Mouse (Mus musculus) CH12.LX (cell line): ENCODE measurements around the gene Gm5294. TPM values are rescaled to one million over a fixed set of nuclear protein-coding genes. Genes with fewer than 3 reads are reported as not detected.

Source experiments
- DNase-seq: peaks from one replicate; pipeline ENCODE4 v3.0.0-alpha.2; 2013; ENCODE audit errors: extremely low read depth
- H3K27ac ChIP-seq: 2 replicates; pipeline ENCODE4 v1.5.1; 2012; ENCODE audit warnings: low read depth, mild to moderate bottlenecking, control low read depth, moderate library complexity; ENCODE audit not compliant: insufficient read depth
- H3K27me3 ChIP-seq: replicated peaks from 2 replicates; pipeline ENCODE3; 2012; ENCODE audit warnings: inconsistent platforms
- H3K36me3 ChIP-seq, 2 experiments: replicated peaks in 1 of 2; 2 replicates each; pipeline versions ENCODE3 to v1.6.1; 2012; ENCODE audit warnings: inconsistent platforms in 1 of 2, low read length in 1 of 2, mild to moderate bottlenecking in 1 of 2, mixed read lengths in 1 of 2, moderate library complexity in 1 of 2; ENCODE audit not compliant: control insufficient read depth in 1 of 2, insufficient read depth in 1 of 2
- H3K4me1 ChIP-seq, 2 experiments: 2 replicates each; pipeline ENCODE4 v1.6.1; 2012; ENCODE audit warnings: inconsistent platforms in 1 of 2, moderate library complexity in 1 of 2; ENCODE audit not compliant: insufficient read depth in 2 of 2, control insufficient read depth in 1 of 2
- H3K4me2 ChIP-seq: 2 replicates; pipeline ENCODE4 v1.6.1; 2012; ENCODE audit warnings: low read depth, mild to moderate bottlenecking, control low read depth; ENCODE audit not compliant: poor library complexity, insufficient read depth, severe bottlenecking
- H3K4me3 ChIP-seq, 3 experiments: fragments of 150-350 bp in 1 of 3; sonication (generic) in 1 of 3; replicated peaks in 1 of 3; 2 replicates each; pipeline versions ENCODE3 to v1.5.1; 2011 to 2012; ENCODE audit warnings: low read depth in 2 of 3, low read length in 2 of 3, mild to moderate bottlenecking in 2 of 3, moderate library complexity in 2 of 3, control low read depth in 1 of 3, improper control_type of control experiment in 1 of 3, inconsistent platforms in 1 of 3, mixed read lengths in 1 of 3; ENCODE audit not compliant: poor library complexity in 1 of 3
- H3K79me2 ChIP-seq: replicated peaks from 2 replicates; pipeline ENCODE4 v1.6.1; 2012; ENCODE audit warnings: mild to moderate bottlenecking, moderate library complexity; ENCODE audit not compliant: control insufficient read depth, poor library complexity, insufficient read depth, severe bottlenecking; ENCODE audit errors: extremely low read depth
- H3K9ac ChIP-seq: 2 replicates; pipeline ENCODE4 v1.6.1; 2012; ENCODE audit warnings: low read depth, mild to moderate bottlenecking, control low read depth, moderate library complexity; ENCODE audit not compliant: insufficient read depth
- H3K9me3 ChIP-seq: replicated peaks from 2 replicates; pipeline ENCODE3; 2012; ENCODE audit warnings: low read length, inconsistent platforms, mixed read lengths
- CTCF ChIP-seq, 2 experiments: IDR thresholded peaks in 1 of 2; conservative IDR thresholded peaks in 1 of 2; 2 replicates each; pipeline ENCODE4 v1.5.1; 2011 to 2012; ENCODE audit warnings: low read depth in 2 of 2, low read length in 2 of 2, improper control_type of control experiment in 1 of 2, inconsistent platforms in 1 of 2, mild to moderate bottlenecking in 1 of 2, moderate library complexity in 1 of 2
- E2F4 ChIP-seq: IDR thresholded peaks from 2 replicates; pipeline ENCODE4 v1.6.1; 2011; ENCODE audit warnings: low read depth, low read length, improper control_type of control experiment; ENCODE audit not compliant: insufficient replicate concordance
- GABPA ChIP-seq: IDR thresholded peaks from 2 replicates; pipeline ENCODE4 v1.6.1; 2012; ENCODE audit warnings: low read depth, low read length, improper control_type of control experiment, inconsistent platforms; ENCODE audit not compliant: insufficient replicate concordance
- JUN ChIP-seq: IDR thresholded peaks from 2 replicates; pipeline ENCODE4 v1.6.1; 2011; ENCODE audit warnings: low read depth, mild to moderate bottlenecking, low read length, improper control_type of control experiment, moderate library complexity; ENCODE audit not compliant: insufficient read depth
- JUND ChIP-seq: conservative IDR thresholded peaks from 2 replicates; pipeline ENCODE4 v1.6.1; 2011; ENCODE audit warnings: low read depth, low read length, improper control_type of control experiment
- KAT2A ChIP-seq: IDR thresholded peaks from 2 replicates; pipeline ENCODE4 v1.6.1; 2012; ENCODE audit warnings: low read length, improper control_type of control experiment, inconsistent platforms; ENCODE audit not compliant: insufficient replicate concordance
- MAFK ChIP-seq: IDR thresholded peaks from 2 replicates; pipeline ENCODE4 v1.6.1; 2011; ENCODE audit warnings: low read length, improper control_type of control experiment; ENCODE audit not compliant: insufficient replicate concordance
- MAX ChIP-seq: IDR thresholded peaks from 2 replicates; pipeline ENCODE4 v1.6.1; 2011; ENCODE audit warnings: low read length, improper control_type of control experiment
- MAZ ChIP-seq: IDR thresholded peaks from 2 replicates; pipeline ENCODE4 v1.6.1; 2012; ENCODE audit warnings: low read depth, mild to moderate bottlenecking, inconsistent platforms, low read length, improper control_type of control experiment, moderate library complexity
- NELFE ChIP-seq: IDR thresholded peaks from 2 replicates; pipeline ENCODE4 v1.6.1; 2011; ENCODE audit warnings: low read depth, low read length, improper control_type of control experiment
- POLR2A ChIP-seq: IDR thresholded peaks from 2 replicates; pipeline ENCODE4 v1.6.1; 2011; ENCODE audit warnings: low read depth, mild to moderate bottlenecking, improper control_type of control experiment, low read length
- SIN3A ChIP-seq: IDR thresholded peaks from 2 replicates; pipeline ENCODE4 v1.6.1; 2012; ENCODE audit warnings: low read length, improper control_type of control experiment, inconsistent platforms
- SMC3 ChIP-seq: IDR thresholded peaks from 2 replicates; pipeline ENCODE4 v1.6.1; 2011; ENCODE audit warnings: low read depth, low read length, improper control_type of control experiment
- TCF12 ChIP-seq: IDR thresholded peaks from 2 replicates; pipeline ENCODE4 v1.6.1; 2014; ENCODE audit warnings: low read depth, mild to moderate bottlenecking, inconsistent platforms, low read length, improper control_type of control experiment
- UBTF ChIP-seq: IDR thresholded peaks from 2 replicates; pipeline ENCODE4 v1.6.1; 2012; ENCODE audit warnings: low read depth, mild to moderate bottlenecking, inconsistent platforms, low read length, improper control_type of control experiment, moderate library complexity
- USF1 ChIP-seq: IDR thresholded peaks from 2 replicates; pipeline ENCODE4 v1.6.1; 2014; ENCODE audit warnings: low read depth, mild to moderate bottlenecking, inconsistent platforms, low read length, improper control_type of control experiment
- USF2 ChIP-seq: conservative IDR thresholded peaks from 2 replicates; pipeline ENCODE4 v1.6.1; 2011; ENCODE audit warnings: low read depth, low read length, improper control_type of control experiment
- ZKSCAN1 ChIP-seq: IDR thresholded peaks from 2 replicates; pipeline ENCODE4 v1.6.1; 2012; ENCODE audit warnings: low read depth, inconsistent platforms, low read length, improper control_type of control experiment, borderline replicate concordance
- ZMIZ1 ChIP-seq: IDR thresholded peaks from 2 replicates; pipeline ENCODE4 v1.6.1; 2012; ENCODE audit warnings: low read depth, mild to moderate bottlenecking, inconsistent platforms, low read length, improper control_type of control experiment
- ZNF384 ChIP-seq: IDR thresholded peaks from 2 replicates; pipeline ENCODE4 v1.6.1; 2012; ENCODE audit warnings: low read depth, low read length, improper control_type of control experiment, inconsistent platforms
- dilution Hi-C: fragments of 300-500 bp; cut with MboI; formaldehyde crosslinking; loops from 2 replicates; pipeline ENCODE4 v1.14.3; 2020; ENCODE audit warnings: low sequenced_read_pairs; ENCODE audit not compliant: extremely low pct_unique_long_range_greater_than_20kb, extremely low pct_ligation_motif_present
- in situ Hi-C: fragments of 300-500 bp; cut with MboI; formaldehyde crosslinking; loops from 3 replicates; pipeline ENCODE4 v1.14.3; 2019; ENCODE audit warnings: low sequenced_read_pairs, low pct_ligation_motif_present, low pct_unique_long_range_greater_than_20kb, mixed read lengths
- polyA plus RNA-seq: library from polyadenylated mRNA; unstranded; fragments of >175 nt; gene quantifications from 2 replicates; pipeline ENCODE4 v1.2.1, GENCODE M21; 2012; ENCODE audit warnings: low read depth; ENCODE audit not compliant: insufficient read length
- total RNA-seq, 2 experiments: library from RNA; depleted of rRNA; stranded (reverse); fragments of 300-350 nt in 1 of 2; fragments of >200 nt in 1 of 2; gene quantifications; 2 replicates each; pipeline ENCODE4 v1.2.3; 2012 to 2014

Gene Gm5294
- total and polyA plus RNA-seq, 3 experiments: not detected

- no peak for DNase-seq
- Histone ChIP-seq H3K79me2 (no peaks in the 10 kb centered on the region), H3K4me1 (no peaks in the 10 kb centered on the region), H3K27ac (no peak overlapping the region), H3K9ac (no peak overlapping the region), H3K4me3 (no peak overlapping the region), H3K9me3 (peaks cover 4% of the 10 kb centered on the region), H3K27me3 (no peaks in the 10 kb centered on the region), H3K36me3 (no peaks in the 10 kb centered on the region), H3K4me2 (no peak overlapping the region)
- in situ Hi-C loops (no loop called here), dilution Hi-C loops (no loop called here)
- TF ChIP-seq NELFE (no peak), USF2 (no peak), MAX (no peak), UBTF (no peak), MAFK (no peak), MAZ (no peak), KAT2A (no peak), ZKSCAN1 (no peak), CTCF (conservative IDR thresholded peaks at IDR 0.05 in 1 of 2, IDR thresholded peaks at IDR 0.05 in 1 of 2; ENCODE audit: low read depth in 2 of 2, low read length in 2 of 2) (no peak), ZMIZ1 (no peak), E2F4 (no peak), ZNF384 (no peak), JUN (no peak), SMC3 (no peak), GABPA (no peak)
Observed at GRCm38 (mm10) chr5:138843168-138843824, 23.4 kb downstream of the Gm5294 start.

- Histone ChIP-seq H3K27ac (no peak overlapping the region), H3K36me3 (no peaks in the 10 kb centered on the region), H3K9me3 (no peaks in the 10 kb centered on the region), H3K4me3 (no peak overlapping the region), H3K27me3 (peaks cover 2% of the 10 kb centered on the region), H3K4me1 (no peaks in the 10 kb centered on the region), H3K9ac (no peak overlapping the region), H3K4me2 (no peak overlapping the region), H3K79me2 (no peaks in the 10 kb centered on the region)
- dilution Hi-C loops: no loop called here
- TF ChIP-seq MAFK (no peak), USF1 (no peak), CTCF (conservative IDR thresholded peaks at IDR 0.05 in 1 of 2, IDR thresholded peaks at IDR 0.05 in 1 of 2; ENCODE audit: low read depth in 2 of 2, low read length in 2 of 2) (no peak), POLR2A (no peak), JUND (no peak), SIN3A (no peak), TCF12 (no peak)
- in situ Hi-C loops: loop anchor here (5.0 kb wide), 2 partner anchors 231 to 331 kb away; no protein-coding TSS in a partner anchor
- no peak for DNase-seq
Observed at GRCm38 (mm10) chr5:138846506-138846905, 26.6 kb downstream of the Gm5294 start.
